Comparison of ENCODE assay signal across 18 mouse cellular contexts in genomic region chr6:60411669-60412068, GRCm38 (mm10).
"Had no signal": no experiment of that assay in that cellular context is flagged by ENCODE, and none has a peak within 500 bp of the region (broad histone marks: within the 10 kb centered on the region; RNA-seq: fewer than 3 reads in every experiment).

No protein-coding gene starts in this region.

- DNase-seq: liver, postnatal 0 days; lung, adult 2 months; lung, postnatal 14 days; lung, postnatal 36 days; right cerebral cortex, postnatal 14 days; thymus, adult 2 months; thymus, postnatal 25 days; thymus, postnatal 4 days had no signal

- ATAC-seq: liver, postnatal 0 days; lung, postnatal 0 days; midbrain, embryonic 13.5 days; midbrain, embryonic 15.5 days had no signal

- H3K4me2 ChIP-seq: lung, embryonic 15.5 days; midbrain, embryonic 11.5 days; midbrain, embryonic 13.5 days; midbrain, embryonic 15.5 days; neural tube, embryonic 12.5 days; stomach, embryonic 15.5 days had no signal

- H3K27me3 ChIP-seq: lung, embryonic 15.5 days; megakaryocyte, embryonic 14.5 days; midbrain, embryonic 13.5 days; midbrain, embryonic 15.5 days; neural tube, embryonic 12.5 days; stomach, embryonic 15.5 days had no signal

- H3K4me3 ChIP-seq: lung, embryonic 15.5 days; megakaryocyte, embryonic 14.5 days; midbrain, embryonic 13.5 days; midbrain, embryonic 15.5 days; neural tube, embryonic 12.5 days; stomach, embryonic 15.5 days had no signal

- H3K27ac ChIP-seq: lung, embryonic 15.5 days; macrophage; midbrain, embryonic 13.5 days; midbrain, embryonic 15.5 days; neural tube, embryonic 12.5 days; stomach, embryonic 15.5 days; stomach, postnatal 0 days had no signal

- H3K9me3 ChIP-seq: lung, embryonic 15.5 days; midbrain, embryonic 13.5 days; midbrain, embryonic 15.5 days; neural tube, embryonic 12.5 days; stomach, embryonic 15.5 days had no signal

- H3K9ac ChIP-seq: liver, postnatal 0 days; lung, embryonic 15.5 days; midbrain, embryonic 13.5 days; midbrain, embryonic 15.5 days; neural tube, embryonic 12.5 days; stomach, embryonic 15.5 days had no signal

- H3K36me3 ChIP-seq: lung, embryonic 15.5 days; midbrain, embryonic 13.5 days; midbrain, embryonic 15.5 days; neural tube, embryonic 12.5 days; stomach, embryonic 15.5 days had no signal

- H3K4me1 ChIP-seq: lung, embryonic 15.5 days; megakaryocyte, embryonic 14.5 days; midbrain, embryonic 13.5 days; midbrain, embryonic 15.5 days; neural tube, embryonic 12.5 days; stomach, embryonic 15.5 days had no signal
